Mouse (Mus musculus) CD8-positive naive resting alpha-beta T cell, adult 57 days (primary cell): ENCODE measurements around the gene Rnf222. TPM values are rescaled to one million over a fixed set of nuclear protein-coding genes. Genes with fewer than 3 reads are reported as not detected.

ENCODE experiments used
- total RNA-seq: library from RNA; stranded (reverse); gene quantifications from one replicate; pipeline ENCODE4 v1.2.4, GENCODE M21; 2023

Gene Rnf222
- not detected for total RNA-seq

DNA sequence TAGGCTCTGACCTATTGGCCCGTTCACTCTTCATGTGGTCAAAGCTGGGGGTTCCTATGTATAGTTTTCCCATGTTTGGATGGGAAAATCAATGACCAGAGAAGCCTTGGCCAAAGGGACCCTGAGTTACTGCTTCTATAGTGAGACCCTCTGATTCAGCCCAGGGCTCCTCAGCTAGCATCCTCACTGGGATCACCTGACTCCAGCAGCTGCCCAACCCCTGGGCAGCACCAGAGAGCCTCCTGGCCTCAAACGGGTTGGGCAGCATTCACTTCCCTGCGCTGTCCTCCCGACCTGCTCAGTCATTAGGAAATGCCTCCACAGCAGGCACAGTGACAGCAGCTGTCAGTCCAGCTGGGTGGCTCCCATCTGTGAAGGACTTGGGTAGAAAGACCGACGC, at the start of gene Rnf222:
Rnf222 (plus strand) TSS at position 301 of the 400 bp plus-strand sequence.

DNA sequence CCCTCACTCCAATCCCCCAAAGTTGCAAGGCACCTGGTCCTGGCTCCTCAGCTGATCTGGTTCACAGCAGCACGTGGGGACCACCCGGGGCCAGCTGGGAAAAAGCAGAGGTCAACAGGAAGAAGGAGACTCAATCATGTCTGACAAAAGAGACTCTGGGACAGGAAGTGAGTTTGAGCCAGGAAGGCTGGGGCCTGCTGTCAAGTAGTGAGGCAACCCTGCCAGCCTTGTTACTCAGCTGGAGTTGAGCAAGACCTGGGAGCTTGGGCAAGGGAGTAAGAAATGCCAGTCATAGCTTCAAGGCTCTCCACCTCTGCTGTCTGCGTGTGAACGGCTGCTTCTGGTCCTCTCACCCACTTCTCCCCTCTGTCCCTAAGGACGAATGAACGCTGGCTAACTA, 16.6 kb upstream of the Rnf222 start, which contains the start of gene Ndel1:
Ndel1 (minus strand) TSS at position 111 of the 400 bp plus-strand sequence.

DNA sequence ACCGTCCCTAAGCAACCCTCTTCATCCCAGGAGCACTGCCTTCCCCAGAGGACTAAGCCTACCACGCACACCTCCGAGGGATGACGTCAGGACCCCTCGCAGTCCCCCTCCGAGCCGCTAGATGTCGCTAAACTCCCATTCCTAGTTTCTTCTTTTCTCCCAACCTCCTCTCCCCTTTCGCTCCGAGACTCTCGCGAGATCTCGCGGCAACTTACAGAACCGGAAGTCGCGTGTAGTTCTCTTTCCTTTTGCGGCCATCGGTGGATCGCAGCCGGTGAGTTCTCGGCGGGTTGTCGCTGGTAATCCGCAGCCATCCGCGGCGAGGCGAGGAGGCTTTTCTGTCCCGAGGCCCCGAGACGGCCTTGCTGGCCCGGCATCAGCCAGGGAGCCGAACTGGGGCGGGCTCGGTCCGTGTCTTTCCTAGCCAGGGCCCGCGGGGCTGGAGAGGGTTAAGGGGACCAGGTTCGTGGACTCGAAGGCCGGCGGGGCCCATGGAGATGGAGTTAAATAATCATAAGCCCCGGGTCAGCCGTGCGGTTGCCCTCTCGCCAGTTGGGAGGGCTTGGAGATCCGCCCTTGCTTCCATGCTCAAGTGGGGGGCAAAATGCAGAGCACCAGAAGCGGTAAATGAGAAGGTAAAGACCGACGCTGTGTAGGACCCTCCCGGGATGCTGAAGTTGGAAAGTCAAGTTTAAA, 13.1 kb downstream of the Rnf222 start, which contains the start of gene Rpl26:
Rpl26 (plus strand) TSS at position 233 of the 696 bp plus-strand sequence.

DNA sequence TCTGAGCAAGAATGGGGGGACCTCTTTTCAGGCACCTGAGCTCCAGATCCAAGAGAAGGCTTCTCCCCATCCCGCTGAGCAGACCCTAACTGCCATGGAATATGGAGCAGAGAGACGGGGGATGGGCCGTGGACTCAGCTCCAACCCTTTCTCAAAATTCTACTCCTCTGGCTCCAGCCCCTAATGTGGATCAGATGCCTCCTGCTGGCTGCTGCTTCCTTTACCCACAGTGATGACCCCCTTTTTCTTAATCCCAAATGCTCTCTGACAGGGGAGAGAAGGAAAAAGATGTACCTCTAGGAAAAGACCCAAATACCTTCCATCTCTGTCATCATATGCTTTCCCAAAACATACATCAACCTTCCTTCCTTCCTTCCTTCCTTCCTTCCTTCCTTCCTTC, 38.6 kb downstream of the Rnf222 start, which contains the start of gene Odf4:
Odf4 (minus strand) TSS at position 101 of the 400 bp plus-strand sequence.

Other genes with a start within 250 kb of the Rnf222 start
- 1.5 TPM for gene Myh10, start 197.0 kb upstream of the Rnf222 start, total RNA-seq
- gene Ndel1, start 16.7 kb upstream of the Rnf222 start, total RNA-seq, result 74.7 TPM
- 3,156 TPM for gene Rpl26, start 13.0 kb downstream of the Rnf222 start, total RNA-seq
- gene Odf4, start 38.5 kb downstream of the Rnf222 start, total RNA-seq, result not detected
- not detected for gene Arhgef15, start 68.9 kb downstream of the Rnf222 start, total RNA-seq
- gene Slc25a35, start 79.6 kb downstream of the Rnf222 start, total RNA-seq, result 1.9 TPM
- gene Rangrf, start 86.6 kb downstream of the Rnf222 start, total RNA-seq, result 10.7 TPM
- 28.8 TPM for gene Pfas, start 119.9 kb downstream of the Rnf222 start, total RNA-seq
- 22.0 TPM for gene Ctc1, start 127.4 kb downstream of the Rnf222 start, total RNA-seq
- 1.1 TPM for gene Aurkb, start 157.1 kb downstream of the Rnf222 start, total RNA-seq
- 10.6 TPM for gene Borcs6, start 171.2 kb downstream of the Rnf222 start, total RNA-seq
- gene Tmem107, start 182.3 kb downstream of the Rnf222 start, total RNA-seq, result 3.6 TPM
- 328 TPM for gene Vamp2, start 199.9 kb downstream of the Rnf222 start, total RNA-seq
- gene Per1, start 206.7 kb downstream of the Rnf222 start, total RNA-seq, result 415 TPM
- gene Hes7, start 231.9 kb downstream of the Rnf222 start, total RNA-seq, result not detected
- gene 9130213A22Rik, start 234.0 kb downstream of the Rnf222 start, total RNA-seq, result not detected
- 0.40 TPM for gene Aloxe3, start 237.3 kb downstream of the Rnf222 start, total RNA-seq